Mouse (Mus musculus) hindbrain, embryonic 16.5 days (tissue): ENCODE results near the gene Cfap161. TPM values are rescaled to one million over a fixed set of nuclear protein-coding genes. Genes with fewer than 3 reads are reported as not detected.

Experiments used
- ATAC-seq: fragments of 200-750 bp; cut with Nextera tagmentation; 2 replicates; pipeline ENCODE4 v1.8.0; 2017; ENCODE audit warnings: moderate TSS enrichment, moderate library complexity
- H3K27ac ChIP-seq: fragments of 300-500 bp; sonication (generic); 2 replicates; pipeline ENCODE4 v1.5.1; 2014; ENCODE audit warnings: low read depth, mild to moderate bottlenecking, control low read depth, low read length, moderate library complexity
- H3K27me3 ChIP-seq: fragments of 300-500 bp; sonication (generic); replicated peaks from 2 replicates; pipeline ENCODE4 v1.6.1; 2014; ENCODE audit warnings: low read length; ENCODE audit not compliant: control insufficient read depth, insufficient read depth
- H3K36me3 ChIP-seq: fragments of 300-500 bp; sonication (generic); 2 replicates; pipeline ENCODE4 v1.6.1; 2014; ENCODE audit warnings: mild to moderate bottlenecking, low read length, moderate library complexity, mixed read lengths; ENCODE audit not compliant: control insufficient read depth, insufficient read depth
- H3K4me1 ChIP-seq: fragments of 300-500 bp; sonication (generic); 2 replicates; pipeline ENCODE4 v1.6.1; 2014; ENCODE audit warnings: low read depth, low read length; ENCODE audit not compliant: control insufficient read depth, insufficient read depth
- H3K4me2 ChIP-seq: fragments of 300-500 bp; sonication (generic); 2 replicates; pipeline ENCODE4 v1.6.1; 2014; ENCODE audit warnings: mild to moderate bottlenecking, low read length, control low read depth, moderate library complexity
- H3K4me3 ChIP-seq: fragments of 300-500 bp; sonication (generic); 2 replicates; pipeline ENCODE4 v1.5.1; 2014; ENCODE audit warnings: mild to moderate bottlenecking, low read length, control low read depth, moderate library complexity
- H3K9ac ChIP-seq: fragments of 300-500 bp; sonication (generic); 2 replicates; pipeline ENCODE4 v1.6.1; 2014; ENCODE audit warnings: low read depth, mild to moderate bottlenecking, control low read depth, low read length, moderate library complexity
- H3K9me3 ChIP-seq: fragments of 300-500 bp; sonication (generic); 2 replicates; pipeline ENCODE4 v1.6.1; 2014; ENCODE audit warnings: mild to moderate bottlenecking, low read length, moderate library complexity; ENCODE audit not compliant: control insufficient read depth
- WGBS: fragments of 180-500 bp; shearing (Covaris S2); extraction: QIAGEN DNeasy Blood & Tissue Kit; methylation state at CpG from one replicate; pipeline ENCODE4 v1.1.7; 2014; 5-methylcytosine and 5-hydroxymethylcytosine counted together
- polyA plus RNA-seq: library from polyadenylated mRNA; unstranded; fragments of >200 nt; fragmentation: Nextera tagmentation; extraction: Ambion mirVana; gene quantifications from 2 replicates; pipeline ENCODE4 v1.2.1, GENCODE M21; 2015

The Cfap161 gene
- polyA plus RNA-seq, 1 experiment from 2014 or later = 2.0 TPM

GRCm38 (mm10) chr7:83815646-83816045 is 21.0 kb upstream of the Cfap161 start:
- Histone ChIP-seq H3K36me3 (no peaks in the 10 kb centered on the region), H3K9me3 (no peaks in the 10 kb centered on the region), H3K4me3 (no peak overlapping the region), H3K4me2 (no peak overlapping the region), H3K9ac (no peak overlapping the region), H3K27ac (no peak overlapping the region), H3K4me1 (no peaks in the 10 kb centered on the region; the same call in 1 of the 2 replicates), H3K27me3 (no peaks in the 10 kb centered on the region)
- 100% methylated on average over 1 of the region's 1 CpGs for WGBS
- no peak for ATAC-seq

GRCm38 (mm10) chr7:83813993-83814392 is 19.3 kb upstream of the Cfap161 start:
- Histone ChIP-seq H3K27ac (no peak overlapping the region), H3K4me1 (peaks cover 8% of the 10 kb centered on the region), H3K4me3 (no peak overlapping the region), H3K9ac (no peak overlapping the region), H3K36me3 (no peaks in the 10 kb centered on the region), H3K4me2 (no peak overlapping the region), H3K9me3 (no peaks in the 10 kb centered on the region), H3K27me3 (no peaks in the 10 kb centered on the region)
- ATAC-seq = no peak
- 17% methylated on average over 4 of the region's 4 CpGs for WGBS

GRCm38 (mm10) chr7:83813465-83813864 is 18.8 kb upstream of the Cfap161 start:
- ATAC-seq = no peak
- H3K36me3 ChIP-seq = no peaks in the 10 kb centered on the region
- H3K4me3 ChIP-seq = no peak overlapping the region
- 26% methylated on average over 3 of the region's 3 CpGs for WGBS
- peaks cover 10% of the 10 kb centered on the region for H3K4me1 ChIP-seq
- H3K4me2 ChIP-seq = no peak overlapping the region
- H3K9ac ChIP-seq = no peak overlapping the region
- H3K27ac ChIP-seq = no peak overlapping the region
- no peaks in the 10 kb centered on the region for H3K9me3 ChIP-seq
- H3K27me3 ChIP-seq = no peaks in the 10 kb centered on the region

- Histone ChIP-seq H3K27me3 (no peaks in the 10 kb centered on the region), H3K27ac (no peak overlapping the region)
- ATAC-seq = no peak
Observed at GRCm38 (mm10) chr7:83813016-83813415, 18.3 kb upstream of the Cfap161 start.

GRCm38 (mm10) chr7:83812581-83812980 is 17.9 kb upstream of the Cfap161 start:
- H3K27me3 ChIP-seq = no peaks in the 10 kb centered on the region
- no peak overlapping the region for H3K4me2 ChIP-seq
- 86% methylated on average over 10 of the region's 10 CpGs for WGBS
- H3K27ac ChIP-seq = no peak overlapping the region
- no peak overlapping the region for H3K4me3 ChIP-seq
- H3K9me3 ChIP-seq = no peaks in the 10 kb centered on the region
- H3K36me3 ChIP-seq = no peaks in the 10 kb centered on the region
- H3K9ac ChIP-seq = no peak overlapping the region
- no peak for ATAC-seq
- peaks cover 10% of the 10 kb centered on the region for H3K4me1 ChIP-seq

More at GRCm38 (mm10) chr7:83813016-83813415, 18.3 kb upstream of the Cfap161 start:
- Histone ChIP-seq H3K36me3 (no peaks in the 10 kb centered on the region), H3K4me2 (no peak overlapping the region), H3K4me1 (peaks cover 10% of the 10 kb centered on the region), H3K9ac (no peak overlapping the region), H3K9me3 (no peaks in the 10 kb centered on the region), H3K4me3 (no peak overlapping the region)
- 94% methylated on average over 6 of the region's 6 CpGs for WGBS

GRCm38 (mm10) chr7:83811916-83812315 is 17.2 kb upstream of the Cfap161 start:
- Histone ChIP-seq H3K27ac (no peak overlapping the region), H3K9ac (no peak overlapping the region), H3K9me3 (no peaks in the 10 kb centered on the region), H3K36me3 (no peaks in the 10 kb centered on the region), H3K27me3 (no peaks in the 10 kb centered on the region), H3K4me3 (no peak overlapping the region), H3K4me2 (no peak overlapping the region), H3K4me1 (peaks cover 10% of the 10 kb centered on the region)
- ATAC-seq = no peak
- 82% methylated on average over 8 of the region's 8 CpGs for WGBS

GRCm38 (mm10) chr7:83811461-83811860 is 16.8 kb upstream of the Cfap161 start:
- H3K4me3 ChIP-seq = no peak overlapping the region
- H3K9me3 ChIP-seq = no peaks in the 10 kb centered on the region
- no peaks in the 10 kb centered on the region for H3K27me3 ChIP-seq
- no peak for ATAC-seq
- H3K36me3 ChIP-seq = no peaks in the 10 kb centered on the region
- H3K27ac ChIP-seq = no peak overlapping the region
- no peak overlapping the region for H3K4me2 ChIP-seq
- H3K4me1 ChIP-seq = peaks cover 10% of the 10 kb centered on the region
- WGBS = 91% methylated on average over 4 of the region's 4 CpGs
- H3K9ac ChIP-seq = no peak overlapping the region

GRCm38 (mm10) chr7:83810141-83811100 is 15.7 kb upstream of the Cfap161 start:
- no peak for ATAC-seq
- Histone ChIP-seq H3K9me3 (no peaks in the 10 kb centered on the region), H3K4me1 (peaks cover 10% of the 10 kb centered on the region), H3K27ac (no peak overlapping the region), H3K27me3 (no peaks in the 10 kb centered on the region), H3K9ac (no peak overlapping the region), H3K4me2 (no peak overlapping the region; the same call in 1 of the 2 replicates), H3K36me3 (no peaks in the 10 kb centered on the region), H3K4me3 (no peak overlapping the region)
- WGBS = 21% methylated on average over 15 of the region's 15 CpGs

GRCm38 (mm10) chr7:83809715-83810114 is 15.0 kb upstream of the Cfap161 start:
- Histone ChIP-seq H3K4me1 (peaks cover 10% of the 10 kb centered on the region), H3K4me2 (no peak overlapping the region), H3K27me3 (no peaks in the 10 kb centered on the region), H3K36me3 (no peaks in the 10 kb centered on the region), H3K27ac (no peak overlapping the region), H3K4me3 (no peak overlapping the region), H3K9me3 (no peaks in the 10 kb centered on the region), H3K9ac (no peak overlapping the region)
- ATAC-seq = no peak
- WGBS = 7% methylated on average over 3 of the region's 3 CpGs
